Mouse (Mus musculus) kidney, adult 9 months (tissue): ENCODE results near the gene Parva.
A peak's percentile ranks its signal among the peaks of the same experiment; 100 is the strongest.

ENCODE experiments used
- DNase-seq: peaks from one replicate; pipeline ENCODE4 v3.0.0; 2022

The Parva gene

GRCm38 (mm10) chr7:112614046-112614790 lies 186.9 kb downstream of the Parva start:
- no peak for DNase-seq

DNA sequence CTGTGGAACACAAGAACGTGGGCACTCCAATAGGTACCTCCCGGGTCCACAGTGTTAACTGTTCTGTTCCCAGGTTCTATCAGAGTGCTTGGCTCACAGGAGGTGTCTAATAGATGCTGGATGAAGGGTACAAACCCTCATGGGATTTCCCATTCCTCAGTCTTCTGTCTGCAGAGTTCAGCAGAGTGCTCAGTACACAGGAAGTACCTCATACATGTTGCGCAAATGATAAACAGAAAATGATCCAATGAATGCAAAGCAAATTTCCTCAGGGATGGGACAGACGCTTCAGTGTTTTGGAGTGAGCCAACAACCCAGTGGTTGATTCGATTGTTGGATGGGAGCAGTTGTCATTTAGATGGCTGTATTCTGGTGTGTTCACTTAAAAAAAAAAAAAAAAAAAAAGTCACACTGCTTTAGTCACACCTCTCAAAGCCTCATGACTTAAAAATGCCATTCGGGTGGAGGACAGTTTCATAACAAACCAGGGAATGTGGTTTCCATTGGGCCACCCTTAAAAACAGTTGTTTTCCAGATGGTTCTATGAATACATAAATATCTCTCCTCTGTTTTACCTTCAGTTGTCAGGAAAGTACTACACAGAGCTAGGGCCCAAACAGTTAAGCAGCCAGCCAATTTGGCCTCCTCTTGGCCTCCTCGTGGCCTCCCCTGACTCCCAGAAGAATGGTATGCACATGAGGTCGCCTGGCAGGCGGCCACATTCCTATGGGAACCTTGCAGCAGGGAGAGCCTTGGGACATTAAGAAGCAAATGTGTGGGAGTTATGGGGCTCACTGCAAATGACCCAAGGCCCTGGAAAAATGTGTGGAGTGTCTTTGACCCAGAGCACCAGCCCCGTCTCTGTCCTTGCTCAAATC lies 187.7 kb downstream of the Parva start:
- peak; percentile 77 for DNase-seq

DNA sequence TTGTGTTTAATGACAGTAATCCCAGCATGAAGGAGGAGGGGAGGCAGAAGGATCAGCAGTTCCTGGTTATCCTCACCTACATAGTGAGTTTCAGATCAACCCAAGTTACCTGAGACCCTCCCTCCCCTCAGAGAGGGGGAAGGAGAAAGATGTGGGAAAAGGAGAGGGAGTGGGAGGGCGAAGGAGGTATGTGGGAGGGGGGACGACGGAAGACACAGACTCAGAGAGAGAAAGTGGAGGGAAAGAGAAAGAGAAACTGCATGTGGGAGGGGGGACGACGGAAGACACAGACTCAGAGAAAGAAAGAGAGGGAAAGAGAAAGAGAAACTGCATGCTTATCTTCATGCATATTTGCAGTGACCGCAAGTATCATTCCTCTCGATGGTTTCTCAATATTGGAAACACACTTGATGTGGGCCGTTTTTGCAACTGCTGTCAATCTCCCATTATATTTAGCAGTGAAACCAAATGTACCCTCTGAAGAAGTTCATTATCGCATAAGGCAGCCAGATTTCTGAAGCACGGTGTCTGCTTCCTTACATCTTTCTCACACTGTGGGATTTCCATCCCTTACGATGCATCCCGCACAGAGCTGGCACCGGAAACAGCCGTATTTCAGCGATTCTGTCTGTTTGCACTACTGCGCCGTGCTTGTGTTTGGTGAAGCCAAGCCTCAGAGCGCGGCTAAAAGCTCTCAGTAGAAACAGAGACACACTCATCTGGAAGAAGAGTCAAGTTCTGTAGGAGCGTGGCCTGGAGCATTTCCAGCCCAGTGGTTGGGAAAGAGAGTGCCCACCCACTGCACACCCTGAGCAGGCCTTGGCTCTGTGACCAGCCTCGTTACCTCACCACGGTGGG lies 193.2 kb downstream of the Parva start:
- no peak for DNase-seq

- DNase-seq: no peak
Measured at GRCm38 (mm10) chr7:112627481-112627880, 200.2 kb downstream of the Parva start.

- no peak for DNase-seq
Measured at GRCm38 (mm10) chr7:112634505-112635213, 207.4 kb downstream of the Parva start.

- no peak for DNase-seq
Measured at GRCm38 (mm10) chr7:112635936-112636335, 208.6 kb downstream of the Parva start.
